Mouse (Mus musculus) spleen, postnatal 10 days (tissue): Measurements from ENCODE around the gene Gm20388.

Experiments
- DNase-seq, 2 experiments: peaks; one replicate each; pipeline ENCODE4 v3.0.0; 2021 to 2022; ENCODE audit warnings: low spot score in 2 of 2

The Gm20388 gene

DNA sequence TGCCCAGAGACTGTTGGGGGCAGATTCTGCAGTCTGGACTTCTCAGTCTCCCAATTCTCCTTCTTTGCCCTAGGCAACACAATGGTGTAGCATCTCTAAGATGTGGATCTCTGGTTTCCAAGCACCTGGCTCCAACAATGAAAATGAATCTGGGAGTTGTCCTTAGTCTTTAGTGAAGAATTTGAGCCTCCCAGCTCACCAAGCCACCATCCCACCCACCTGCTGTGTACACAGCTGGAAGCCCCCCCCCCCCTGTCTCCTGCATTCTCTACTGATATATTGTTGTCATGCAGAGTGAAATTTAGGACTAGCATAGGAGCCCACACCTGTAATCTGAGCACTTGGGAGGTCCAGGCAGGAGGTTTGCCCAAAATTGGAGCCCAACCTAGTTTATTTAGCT lies 4306.3 kb downstream of the Gm20388 start:
- DNase-seq: no peak

- DNase-seq: no peak
These were observed 4319.2 kb downstream of the Gm20388 start for GRCm38 (mm10) chr8:124229883-124230282.

DNA sequence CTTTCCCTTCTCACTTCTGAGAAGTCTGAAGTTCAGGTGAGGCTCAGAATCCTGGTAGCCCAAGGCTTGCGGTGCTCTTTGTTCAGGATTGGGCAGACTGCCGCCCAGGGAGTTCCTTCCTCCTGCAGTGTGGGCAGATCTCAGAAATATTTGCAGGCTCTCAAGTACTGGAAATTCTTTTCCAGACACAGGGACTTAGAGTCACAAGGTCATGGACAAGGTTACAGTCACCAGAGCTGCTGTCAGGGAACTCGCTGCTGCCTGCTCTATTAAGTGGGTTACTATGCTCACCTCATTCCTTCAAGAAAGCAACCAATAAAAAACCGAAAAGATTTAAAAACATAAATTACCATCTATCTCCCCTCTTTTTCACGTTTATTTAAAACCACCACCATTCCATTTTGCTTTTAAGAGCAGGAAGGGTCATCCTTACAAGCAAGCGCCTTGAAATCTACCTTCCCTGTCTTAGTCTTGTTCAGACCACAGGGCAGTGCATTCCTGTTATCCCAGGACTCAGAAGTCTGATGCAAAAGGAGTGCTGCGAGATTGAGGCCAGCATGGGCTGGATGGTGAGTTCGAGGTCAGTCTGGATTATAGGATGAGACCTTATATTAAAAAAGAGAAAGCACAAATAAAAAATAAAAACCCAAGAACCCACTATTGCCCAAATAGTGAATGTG lies 4320.0 kb downstream of the Gm20388 start:
- DNase-seq: no peak

DNA sequence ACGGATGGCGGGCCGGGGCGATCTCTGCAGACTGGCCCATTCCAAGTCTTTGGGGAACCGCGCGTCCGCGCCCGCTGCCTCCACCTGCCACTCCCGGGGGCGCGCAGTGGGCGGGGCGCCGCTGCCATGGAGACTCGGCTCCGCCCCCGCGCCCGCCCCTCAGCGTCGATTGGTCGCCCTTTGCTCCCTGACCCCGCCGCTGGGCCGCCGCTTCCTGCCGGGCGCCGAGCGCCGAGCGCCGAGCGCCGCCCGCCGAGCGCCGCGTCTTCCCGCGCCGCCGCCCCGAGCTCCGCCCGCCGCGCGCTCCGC lies 4320.5 kb downstream of the Gm20388 start, which contains the start of gene Galnt2:
Gene Galnt2, plus strand, starts transcription at position 216 of the 309 bp plus-strand sequence.
- peak; percentile 74 to 87 for DNase-seq

DNA sequence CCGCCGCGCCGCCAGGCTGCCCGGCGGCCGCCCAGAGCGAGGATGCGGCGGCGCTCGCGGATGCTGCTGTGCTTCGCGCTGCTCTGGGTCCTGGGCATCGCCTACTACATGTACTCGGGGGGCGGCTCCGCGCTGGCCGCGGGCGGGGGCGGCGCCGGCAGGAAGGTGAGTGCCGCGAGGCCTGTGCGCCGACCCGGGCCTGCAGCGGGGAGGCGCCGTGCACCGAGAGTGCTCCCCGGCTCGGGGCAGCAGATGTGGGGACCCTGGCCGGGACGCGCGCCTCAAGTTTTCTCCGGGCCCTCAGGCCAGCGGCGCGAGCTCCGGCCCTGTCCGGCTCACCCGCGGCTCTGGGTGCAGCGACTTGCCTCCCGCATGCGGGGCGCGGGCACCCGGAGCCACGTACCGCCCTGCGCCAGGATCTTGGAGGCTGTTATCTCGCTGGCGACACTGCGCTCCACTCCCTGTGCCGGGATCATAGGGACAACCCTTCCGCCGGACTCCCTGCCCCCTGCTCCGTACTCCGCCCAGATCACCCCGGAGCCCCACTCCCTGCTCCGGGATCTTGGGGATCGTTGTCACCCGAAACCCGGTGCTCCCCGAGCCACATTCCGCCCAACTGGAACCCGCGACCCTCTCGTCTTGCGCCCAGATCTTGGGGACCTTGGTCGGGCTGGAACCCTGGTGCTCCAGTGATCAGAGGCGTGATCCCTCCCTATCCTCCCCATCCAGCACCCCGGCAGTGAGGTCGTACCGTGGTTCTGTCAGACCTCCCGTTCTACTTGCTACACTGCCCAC lies 4321.0 kb downstream of the Gm20388 start:
- DNase-seq: peak; percentile 54 to 70

DNA sequence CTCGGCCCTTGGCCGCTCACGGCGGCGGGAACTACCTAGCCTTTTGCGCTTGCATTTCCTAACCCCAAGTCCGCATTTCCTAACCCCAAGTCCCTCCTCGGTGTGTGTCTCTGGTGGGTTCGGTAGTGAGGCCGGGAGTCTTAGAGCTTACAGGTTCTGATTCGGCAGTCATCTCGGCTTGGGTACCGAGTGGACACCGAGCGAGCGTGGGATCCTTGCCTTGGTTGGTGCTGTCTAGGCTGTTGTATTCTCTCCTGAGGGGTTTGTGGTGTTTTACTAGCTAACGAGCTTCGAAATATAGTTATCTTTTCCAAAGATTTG lies 4321.6 kb downstream of the Gm20388 start:
- no peak for DNase-seq

DNA sequence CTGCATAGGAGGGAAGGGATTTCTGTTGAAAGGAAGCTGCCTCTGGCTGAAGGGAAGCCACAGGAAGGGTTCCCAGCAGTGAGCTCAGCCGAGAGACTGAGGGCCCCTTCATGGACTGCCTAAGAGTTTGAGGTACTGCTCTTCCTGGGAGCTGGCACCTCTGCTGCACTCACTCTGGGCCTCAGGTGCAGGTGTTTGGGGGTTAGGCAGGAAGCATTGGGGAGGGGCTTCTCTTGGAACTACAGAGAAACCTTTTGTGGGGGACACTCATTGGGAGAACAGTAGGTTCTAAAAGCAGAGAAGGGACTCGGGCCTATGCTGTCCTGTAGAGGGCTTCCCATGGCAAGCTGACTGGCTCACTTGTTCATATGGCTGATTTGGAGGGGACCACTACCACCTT lies 4323.9 kb downstream of the Gm20388 start:
- no peak for DNase-seq

DNA sequence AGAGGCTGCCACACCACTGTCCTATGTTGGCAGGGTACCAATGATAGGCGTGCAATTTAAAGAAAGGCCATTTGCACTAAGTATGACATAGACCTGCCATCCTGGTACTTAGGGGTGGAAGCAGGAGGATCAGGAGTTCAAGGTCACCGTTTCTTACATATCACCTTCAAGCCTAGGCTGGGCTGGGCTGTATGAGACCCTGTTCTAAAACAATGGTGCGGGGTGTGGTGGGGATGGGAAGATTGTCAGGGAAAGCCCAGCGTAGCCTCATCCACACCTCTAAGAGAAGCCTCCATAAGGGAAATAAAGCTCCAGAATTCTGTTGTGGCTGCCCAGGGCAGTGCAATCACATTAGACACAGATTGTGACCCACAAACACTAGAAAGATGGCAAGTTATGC lies 4324.9 kb downstream of the Gm20388 start:
- DNase-seq: no peak

- DNase-seq: no peak
These were observed 4328.7 kb downstream of the Gm20388 start for GRCm38 (mm10) chr8:124239350-124239749.

DNA sequence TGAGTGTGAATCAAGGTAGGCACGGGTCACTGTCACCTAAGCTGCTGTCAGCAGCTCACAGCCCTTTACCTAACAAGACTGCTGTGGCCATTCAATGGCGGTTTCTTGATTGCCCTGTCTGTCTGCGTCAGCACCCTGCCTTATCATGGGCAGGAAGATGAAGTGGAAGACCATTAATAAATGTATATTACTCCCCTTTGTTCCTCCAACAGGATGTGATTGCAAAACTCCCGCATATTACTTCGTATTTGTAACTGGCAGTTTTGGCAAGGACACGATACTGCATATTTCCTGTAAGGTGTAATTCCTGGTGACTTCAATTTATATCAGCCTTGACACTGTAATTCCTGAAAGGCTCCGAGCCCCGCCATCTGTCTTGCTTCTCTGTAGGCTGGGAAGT lies 4330.3 kb downstream of the Gm20388 start:
- DNase-seq: no peak

- no peak for DNase-seq
These were observed 4331.6 kb downstream of the Gm20388 start for GRCm38 (mm10) chr8:124242208-124242607.

GRCm38 (mm10) chr8:124242913-124243312 lies 4332.3 kb downstream of the Gm20388 start:
- DNase-seq: no peak

DNA sequence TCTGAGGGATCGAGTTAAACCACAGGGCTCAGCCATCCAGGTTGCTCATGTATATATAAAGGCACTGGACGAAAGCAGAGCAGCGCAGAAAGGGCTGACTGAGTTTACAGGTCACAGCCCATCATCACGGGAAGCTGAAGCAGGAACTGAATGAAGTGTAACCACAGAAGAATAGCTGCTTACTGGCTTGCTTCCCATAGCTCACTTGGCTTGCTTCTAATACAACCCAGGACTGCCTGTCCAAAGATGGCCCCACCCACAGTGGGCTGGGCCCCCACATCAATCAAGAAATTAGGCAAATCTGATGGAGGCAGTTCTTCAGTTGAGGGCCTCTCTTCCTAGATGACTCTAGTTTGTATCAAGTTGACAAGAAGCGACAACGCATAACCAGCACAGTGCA lies 4336.9 kb downstream of the Gm20388 start:
- no peak for DNase-seq

DNA sequence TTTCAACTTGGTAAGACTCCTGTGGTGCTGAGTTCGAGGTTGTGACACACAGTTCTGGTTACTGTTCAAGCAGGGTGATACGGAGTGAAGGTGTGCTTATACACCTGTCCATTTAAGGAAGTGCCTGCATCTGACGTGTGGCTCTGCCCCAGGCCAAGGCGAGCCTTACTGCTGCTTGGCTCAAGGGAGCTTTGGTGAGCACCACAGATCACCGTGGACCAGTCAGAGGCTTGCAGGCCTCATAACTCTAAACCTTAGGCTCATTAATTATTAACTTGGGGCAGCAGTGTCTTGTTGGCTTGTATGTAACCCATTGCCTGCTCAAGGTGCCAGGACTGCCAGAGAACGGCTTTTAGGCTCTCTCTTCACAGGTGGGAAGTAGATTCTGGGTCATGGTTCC lies 4338.0 kb downstream of the Gm20388 start:
- DNase-seq: no peak

DNA sequence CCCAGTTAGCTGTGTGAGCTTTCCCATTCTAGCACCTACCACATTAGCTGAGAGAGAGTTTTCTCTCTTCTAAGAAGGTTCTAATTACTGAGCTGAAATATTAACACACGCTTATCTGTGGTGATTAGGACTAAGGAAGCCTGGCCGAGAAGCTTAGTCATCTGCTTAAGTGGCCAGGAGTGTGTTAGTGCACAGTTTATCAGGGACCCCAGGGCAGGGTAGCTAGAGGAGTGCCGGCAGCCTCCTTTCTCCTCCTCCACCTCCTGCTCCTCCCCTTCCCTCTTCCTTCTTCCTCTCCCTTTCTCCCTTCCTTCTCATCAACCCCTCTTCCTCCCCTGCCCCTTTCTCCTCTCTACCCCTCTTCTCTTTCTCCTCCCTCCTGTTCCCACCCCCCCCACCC lies 4339.6 kb downstream of the Gm20388 start:
- DNase-seq: no peak

DNA sequence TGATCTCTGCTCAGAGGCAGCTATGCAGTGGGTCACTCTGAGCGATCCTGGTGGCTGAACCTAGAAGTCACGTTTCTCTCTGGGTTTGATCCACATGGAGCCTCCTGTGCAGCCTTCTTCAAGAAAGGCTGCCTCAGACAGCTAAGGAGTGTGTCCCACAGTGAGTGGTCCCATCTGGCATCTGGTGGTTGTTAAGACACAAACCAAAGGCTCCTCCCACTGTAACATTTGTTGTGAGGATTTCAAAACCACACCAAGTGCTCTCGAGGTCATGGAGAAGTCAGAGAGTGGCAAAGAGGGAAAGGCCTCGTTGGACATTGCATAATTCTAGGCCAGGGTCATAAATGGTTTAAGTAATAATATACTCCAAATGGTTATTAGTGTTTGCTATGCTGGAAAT lies 4340.1 kb downstream of the Gm20388 start:
- DNase-seq: no peak

DNA sequence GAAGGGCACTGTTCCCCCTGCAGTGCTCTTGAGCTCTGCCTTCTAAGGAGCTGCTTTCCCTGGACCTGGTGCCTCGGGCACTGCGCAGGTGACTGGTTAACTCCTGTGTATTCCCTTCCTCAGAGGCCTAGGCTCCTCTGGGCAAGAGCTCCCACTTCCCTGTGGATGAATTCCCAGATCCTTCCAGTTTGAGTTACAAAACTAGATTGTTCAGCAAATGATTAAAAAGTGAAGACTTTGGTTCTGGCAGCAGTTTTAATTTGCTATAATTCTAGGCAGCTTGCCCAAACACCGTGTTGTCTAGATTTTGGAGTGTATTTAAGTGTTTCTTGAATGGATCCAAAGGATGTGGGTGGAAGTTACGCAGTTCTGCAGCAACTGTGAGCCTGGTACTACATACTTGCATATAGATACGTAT lies 4341.9 kb downstream of the Gm20388 start:
- no peak for DNase-seq

DNA sequence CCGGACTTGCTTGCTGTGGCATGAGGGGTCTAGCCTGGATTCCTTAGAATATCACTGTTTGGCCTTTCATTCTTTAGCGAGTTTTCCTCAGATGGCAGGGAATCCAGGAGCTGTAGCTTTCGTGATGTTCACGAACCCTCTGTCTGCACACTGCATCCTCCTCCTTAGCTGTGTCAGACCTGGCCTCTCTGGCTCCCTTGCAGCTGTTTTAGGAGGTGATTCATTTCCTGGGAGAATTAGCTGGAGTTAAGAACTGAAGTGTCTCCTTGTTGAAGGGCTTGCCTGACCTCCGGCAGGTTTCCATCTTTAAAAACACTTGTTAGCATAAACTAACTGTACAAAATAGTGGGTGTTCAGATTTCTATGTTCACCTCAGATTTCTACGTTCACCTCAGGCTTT lies 4343.3 kb downstream of the Gm20388 start:
- DNase-seq: no peak

- no peak for DNase-seq
These were observed 4346.2 kb downstream of the Gm20388 start for GRCm38 (mm10) chr8:124256841-124257240.

GRCm38 (mm10) chr8:124257363-124257762 lies 4346.7 kb downstream of the Gm20388 start:
- no peak for DNase-seq

DNA sequence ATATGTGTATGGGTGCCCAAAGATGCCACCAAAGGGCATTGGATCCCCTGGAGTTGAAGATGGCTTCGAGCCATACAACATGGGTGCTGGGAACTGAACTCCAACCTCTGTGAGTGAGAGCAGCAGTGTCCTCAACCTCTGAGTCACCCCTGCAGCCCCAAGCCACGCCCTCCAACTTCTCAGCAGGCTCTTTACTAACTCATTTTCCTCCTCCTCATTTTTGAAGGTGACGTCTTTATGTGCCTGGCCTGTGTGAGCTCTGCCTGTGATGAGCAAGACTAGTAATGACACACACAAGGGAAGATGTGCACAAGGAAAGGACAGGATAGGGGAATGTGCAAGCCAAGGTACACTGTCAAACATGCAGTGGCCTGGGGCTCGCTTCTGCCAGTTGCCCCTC lies 4348.5 kb downstream of the Gm20388 start:
- no peak for DNase-seq

- DNase-seq: no peak
These were observed 4349.3 kb downstream of the Gm20388 start for GRCm38 (mm10) chr8:124259925-124260324.

- DNase-seq: no peak
These were observed 4349.7 kb downstream of the Gm20388 start for GRCm38 (mm10) chr8:124260371-124260770.

- no peak for DNase-seq
These were observed 4352.4 kb downstream of the Gm20388 start for GRCm38 (mm10) chr8:124263058-124263457.
